Mouse (Mus musculus): Measurements from ENCODE around the gene Dnajc21. TPM values are rescaled to one million over a fixed set of nuclear protein-coding genes. Genes with fewer than 3 reads are reported as not detected.

Dnajc21 gene
- polyA plus RNA-seq, 1 experiment from 2014 or later: 7.4 TPM

GRCm38 (mm10) chr15:10487246-10487645 is 16.9 kb upstream of the Dnajc21 start:
- Histone ChIP-seq H3K4me3 (replicated peaks; ENCODE audit: low read length) (peak overlapping the region; percentile 70; the same call in 1 of the 2 replicates), H3K9me3 (replicated peaks; ENCODE audit: control insufficient read depth, low read length) (no peaks in the 10 kb centered on the region), H3K36me3 (ENCODE audit: control insufficient read depth, insufficient read depth, low read length) (peaks cover 4% of the 10 kb centered on the region; the same call in 1 of the 2 replicates), H3K27me3 (ENCODE audit: control insufficient read depth, insufficient read depth, low read length) (no peaks in the 10 kb centered on the region), H3K9ac (ENCODE audit: low read length) (no peak overlapping the region), H3K27ac (ENCODE audit: low read length) (no peak overlapping the region), H3K4me1 (ENCODE audit: control insufficient read depth, insufficient read depth, low read length) (peaks cover 13% of the 10 kb centered on the region), H3K4me2 (ENCODE audit: low read depth, low read length) (peak overlapping the region; percentile 89)
- no peak for ATAC-seq (ENCODE audit: insufficient read depth, low FRiP score)
- 56% methylated on average over 2 of the region's 2 CpGs for WGBS

GRCm38 (mm10) chr15:10486365-10486839 is 16.1 kb upstream of the Dnajc21 start:
- H3K4me3 ChIP-seq (replicated peaks; ENCODE audit: low read length): peak overlapping the region; percentile 70
- peak overlapping the region; percentile 89 for H3K4me2 ChIP-seq (ENCODE audit: low read depth, low read length)
- under 1% methylated on average over 18 of the region's 18 CpGs for WGBS
- peak overlapping the region; percentile 41 for H3K27ac ChIP-seq (ENCODE audit: low read length)
- ATAC-seq (ENCODE audit: insufficient read depth, low FRiP score): peak; percentile 27
- no peaks in the 10 kb centered on the region for H3K9me3 ChIP-seq (replicated peaks; ENCODE audit: control insufficient read depth, low read length)
- peaks cover 13% of the 10 kb centered on the region for H3K4me1 ChIP-seq (ENCODE audit: control insufficient read depth, insufficient read depth, low read length)
- H3K27me3 ChIP-seq (ENCODE audit: control insufficient read depth, insufficient read depth, low read length): no peaks in the 10 kb centered on the region
- H3K9ac ChIP-seq (ENCODE audit: low read length): peak overlapping the region; percentile 86
- 0 out of 2 replicates have a peak, but pooled peaks cover 6% of the 10 kb centered on the region for H3K36me3 ChIP-seq (ENCODE audit: control insufficient read depth, insufficient read depth, low read length)

- Histone ChIP-seq H3K27me3 (ENCODE audit: control insufficient read depth, insufficient read depth, low read length) (no peaks in the 10 kb centered on the region), H3K9me3 (replicated peaks; ENCODE audit: control insufficient read depth, low read length) (no peaks in the 10 kb centered on the region), H3K27ac (ENCODE audit: low read length) (peak within 1 kb of the TSS; percentile 41), H3K4me2 (ENCODE audit: low read depth, low read length) (peak within 1 kb of the TSS; percentile 96), H3K9ac (ENCODE audit: low read length) (peak within 1 kb of the TSS; percentile 86), H3K4me1 (ENCODE audit: control insufficient read depth, insufficient read depth, low read length) (peaks cover 13% of the 10 kb centered on the region), H3K4me3 (replicated peaks; ENCODE audit: low read length) (peak within 1 kb of the TSS; percentile 70), H3K36me3 (ENCODE audit: control insufficient read depth, insufficient read depth, low read length) (peaks cover 9% of the 10 kb centered on the region; the same call in 1 of the 2 replicates)
- peak; percentile 100 for ATAC-seq (ENCODE audit: insufficient read depth, low FRiP score)
- under 1% methylated on average over 58 of the region's 58 CpGs for WGBS
These were observed 15.4 kb upstream of the Dnajc21 start, which contains the start of the genes Brix1 and Rad1 for GRCm38 (mm10) chr15:10485484-10486364. Gene Brix1, minus strand, starts transcription at chr15:10485947. Gene Rad1, plus strand, starts transcription at chr15:10486018.

GRCm38 (mm10) chr15:10470941-10471340 is 625 bp upstream of the Dnajc21 start:
- Histone ChIP-seq H3K27me3 (ENCODE audit: control insufficient read depth, insufficient read depth, low read length) (no peaks in the 10 kb centered on the region), H3K9me3 (replicated peaks; ENCODE audit: control insufficient read depth, low read length) (no peaks in the 10 kb centered on the region), H3K36me3 (ENCODE audit: control insufficient read depth, insufficient read depth, low read length) (peaks cover 8% of the 10 kb centered on the region; the same call in 1 of the 2 replicates), H3K4me3 (replicated peaks; ENCODE audit: low read length) (peak overlapping the region; percentile 87), H3K4me1 (ENCODE audit: control insufficient read depth, insufficient read depth, low read length) (peaks cover 4% of the 10 kb centered on the region; the same call in 1 of the 2 replicates), H3K9ac (ENCODE audit: low read length) (peak overlapping the region; percentile 90), H3K27ac (ENCODE audit: low read length) (peak overlapping the region; percentile 88), H3K4me2 (ENCODE audit: low read depth, low read length) (peak overlapping the region; percentile 85)
- no peak for ATAC-seq (ENCODE audit: insufficient read depth, low FRiP score)
- 19% methylated on average over 3 of the region's 3 CpGs for WGBS

- under 1% methylated on average over 40 of the region's 40 CpGs for WGBS
- H3K27ac ChIP-seq (ENCODE audit: low read length): peak overlapping the region; percentile 88
- peaks cover 4% of the 10 kb centered on the region; the same call in 1 of the 2 replicates for H3K4me1 ChIP-seq (ENCODE audit: control insufficient read depth, insufficient read depth, low read length)
- H3K4me2 ChIP-seq (ENCODE audit: low read depth, low read length): peak overlapping the region; percentile 85
- H3K9me3 ChIP-seq (replicated peaks; ENCODE audit: control insufficient read depth, low read length): no peaks in the 10 kb centered on the region
- no peaks in the 10 kb centered on the region for H3K36me3 ChIP-seq (ENCODE audit: control insufficient read depth, insufficient read depth, low read length)
- no peaks in the 10 kb centered on the region for H3K27me3 ChIP-seq (ENCODE audit: control insufficient read depth, insufficient read depth, low read length)
- H3K9ac ChIP-seq (ENCODE audit: low read length): peak overlapping the region; percentile 90
- peak; percentile 35; the same call in 1 of the 2 replicates for ATAC-seq (ENCODE audit: insufficient read depth, low FRiP score)
- peak overlapping the region; percentile 87 for H3K4me3 ChIP-seq (replicated peaks; ENCODE audit: low read length)
These were observed 620 bp downstream of the Dnajc21 start for GRCm38 (mm10) chr15:10469641-10470150.

GRCm38 (mm10) chr15:10468761-10469160 is 1.6 kb downstream of the Dnajc21 start:
- H3K4me1 ChIP-seq (ENCODE audit: control insufficient read depth, insufficient read depth, low read length): peaks cover 4% of the 10 kb centered on the region; the same call in 1 of the 2 replicates
- WGBS: 68% methylated on average over 3 of the region's 3 CpGs
- no peaks in the 10 kb centered on the region for H3K36me3 ChIP-seq (ENCODE audit: control insufficient read depth, insufficient read depth, low read length)
- peak overlapping the region; percentile 85; the same call in 1 of the 2 replicates for H3K4me2 ChIP-seq (ENCODE audit: low read depth, low read length)
- ATAC-seq (ENCODE audit: insufficient read depth, low FRiP score): no peak
- no peak overlapping the region for H3K27ac ChIP-seq (ENCODE audit: low read length)
- H3K9ac ChIP-seq (ENCODE audit: low read length): no peak overlapping the region
- H3K27me3 ChIP-seq (ENCODE audit: control insufficient read depth, insufficient read depth, low read length): no peaks in the 10 kb centered on the region
- no peak overlapping the region for H3K4me3 ChIP-seq (replicated peaks; ENCODE audit: low read length)
- no peaks in the 10 kb centered on the region for H3K9me3 ChIP-seq (replicated peaks; ENCODE audit: control insufficient read depth, low read length)

GRCm38 (mm10) chr15:10464678-10465077 is 5.6 kb downstream of the Dnajc21 start:
- H3K4me1 ChIP-seq (ENCODE audit: control insufficient read depth, insufficient read depth, low read length): peaks cover 4% of the 10 kb centered on the region; the same call in 1 of the 2 replicates
- ATAC-seq (ENCODE audit: insufficient read depth, low FRiP score): no peak

GRCm38 (mm10) chr15:10463555-10463954 is 6.8 kb downstream of the Dnajc21 start:
- H3K4me1 ChIP-seq (ENCODE audit: control insufficient read depth, insufficient read depth, low read length): peaks cover under 1% of the 10 kb centered on the region; the same call in 1 of the 2 replicates
- H3K9me3 ChIP-seq (replicated peaks; ENCODE audit: control insufficient read depth, low read length): no peaks in the 10 kb centered on the region
- peaks cover 9% of the 10 kb centered on the region for H3K36me3 ChIP-seq (ENCODE audit: control insufficient read depth, insufficient read depth, low read length)
- no peak overlapping the region for H3K9ac ChIP-seq (ENCODE audit: low read length)
- H3K4me3 ChIP-seq (replicated peaks; ENCODE audit: low read length): no peak overlapping the region
- ATAC-seq (ENCODE audit: insufficient read depth, low FRiP score): no peak
- no peaks in the 10 kb centered on the region for H3K27me3 ChIP-seq (ENCODE audit: control insufficient read depth, insufficient read depth, low read length)
- WGBS: 70% methylated on average over 5 of the region's 5 CpGs
- H3K4me2 ChIP-seq (ENCODE audit: low read depth, low read length): no peak overlapping the region
- no peak overlapping the region for H3K27ac ChIP-seq (ENCODE audit: low read length)

More at GRCm38 (mm10) chr15:10464678-10465077, 5.6 kb downstream of the Dnajc21 start:
- Histone ChIP-seq H3K4me2 (ENCODE audit: low read depth, low read length) (no peak overlapping the region), H3K36me3 (ENCODE audit: control insufficient read depth, insufficient read depth, low read length) (peaks cover 5% of the 10 kb centered on the region; the same call in 1 of the 2 replicates), H3K9me3 (replicated peaks; ENCODE audit: control insufficient read depth, low read length) (no peaks in the 10 kb centered on the region), H3K9ac (ENCODE audit: low read length) (no peak overlapping the region), H3K27me3 (ENCODE audit: control insufficient read depth, insufficient read depth, low read length) (no peaks in the 10 kb centered on the region), H3K27ac (ENCODE audit: low read length) (no peak overlapping the region), H3K4me3 (replicated peaks; ENCODE audit: low read length) (no peak overlapping the region)
- 89% methylated on average over 3 of the region's 3 CpGs for WGBS
